8 mouse cellular contexts compared by ENCODE assay signal in genomic region chr11:60199702-60200184, GRCm38 (mm10). TPM values are rescaled to one million over a fixed set of nuclear protein-coding genes. Genes with fewer than 3 reads are reported as not detected.
A peak's percentile ranks its signal among the peaks of the same experiment; 100 is the strongest.
DNase-seq lines count a peak whose midpoint lies in the region; ATAC-seq lines count a peak whose summit lies in the region.

No protein-coding gene starts in this region.

- intact Hi-C loops in gastrocnemius, postnatal 14 days (cut with DNase I; ENCODE audit: low total_unique reads): loop anchor here (5.0 kb wide), 2 partner anchors 98 to 213 kb away; no protein-coding TSS in a partner anchor

- ATAC-seq in megakaryocyte progenitor cell, adult 5-6 weeks (replicated peaks; ENCODE audit: poor library complexity): peak; percentile 85

- peak; percentile 89 to 97 for DNase-seq in adrenal gland, adult (ENCODE audit: inconsistent age in 2 of 2, low spot score in 1 of 2)
- peak; percentile 96 for DNase-seq in embryo, embryonic 10.5 days (ENCODE audit: low spot score)
- DNase-seq in gastrocnemius, postnatal 14 days: peak; percentile 86
- DNase-seq in induced T-regulatory cell, adult 2 months (ENCODE audit: low read depth): peak; percentile 90
- DNase-seq in left cerebral cortex, adult 8-10 months (ENCODE audit: low spot score in 2 of 2): peak; percentile 77 to 96
- DNase-seq in right cerebral cortex, postnatal 10 days (ENCODE audit: low spot score in 2 of 2): peak; percentile 92 to 94
- DNase-seq in urinary bladder, postnatal 14 days (ENCODE audit: low spot score): peak; percentile 93

RNA-seq across cellular contexts. Expression of gene Srebf1, which starts 22.6 kb away (rescaled TPM):
- total RNA-seq in gastrocnemius, postnatal 14 days (2021): 10 to 100 TPM; 20.9 to 24.5 TPM
- 100 to 1,000 TPM in 2 of 4 experiments, 10 to 100 TPM in 2; 85.8 to 103 (median 100) TPM for total RNA-seq in left cerebral cortex, adult 8-10 months (2022)
- 20.9 and 23.3 TPM in 2 replicates for total RNA-seq in megakaryocyte progenitor cell, adult 5-6 weeks (2015)
- total RNA-seq in megakaryocyte progenitor cell, adult 5-6 weeks (2017): 20.6 and 29.3 TPM in 2 replicates

Comparison
In these comparisons a context has a peak if more than half of its experiments do, and no peak if none do; other contexts are left out.
1. Peak in every context shown above with its lines: DNase-seq and ATAC-seq.